ENCODE assay signal across 20 mouse cellular contexts in the genomic region with DNA sequence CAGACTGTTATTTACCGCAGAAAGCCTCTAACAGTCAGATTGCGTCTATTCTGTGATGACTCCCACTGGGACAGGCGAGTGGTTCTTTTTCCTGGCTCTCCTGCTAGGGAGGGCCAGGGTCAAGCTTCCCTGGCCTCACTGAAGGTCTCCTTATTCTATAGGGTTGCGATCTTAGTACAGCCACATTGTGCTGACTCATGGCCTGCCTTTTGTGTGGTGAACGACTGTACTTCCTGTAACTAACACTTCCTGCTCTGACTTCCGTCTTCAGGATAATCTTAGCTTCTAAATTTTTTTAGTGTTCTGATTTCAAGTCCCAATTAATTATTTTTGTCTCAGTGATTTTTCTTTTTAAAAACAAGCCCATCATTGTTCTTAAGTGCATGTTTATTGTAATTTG.
DNase-seq lines count a peak whose midpoint lies in the region; ATAC-seq and TF ChIP-seq lines count a peak whose summit lies in the region.
"Had no signal": no experiment of that assay in that cellular context is flagged by ENCODE, and none has a peak within 500 bp of the region (broad histone marks: within the 10 kb centered on the region; RNA-seq: fewer than 3 reads in every experiment).

No protein-coding gene starts in this region.

- no peak overlapping the region for H3K9ac ChIP-seq in kidney, postnatal 0 days (ENCODE audit: low read depth, low read length)
- H3K9ac ChIP-seq: forebrain, embryonic 12.5 days; hindbrain, embryonic 13.5 days; limb, embryonic 13.5 days; lung, embryonic 15.5 days; neural tube, embryonic 13.5 days had no signal

- no peak overlapping the region for H3K4me3 ChIP-seq in kidney, postnatal 0 days (replicated peaks; ENCODE audit: low read depth, low read length)
- no peak overlapping the region for H3K4me3 ChIP-seq in macrophage (ENCODE audit: inconsistent target)
- H3K4me3 ChIP-seq: forebrain, embryonic 12.5 days; hindbrain, embryonic 13.5 days; limb, embryonic 13.5 days; lung, embryonic 15.5 days; megakaryocyte, embryonic 14.5 days; neural tube, embryonic 13.5 days had no signal

- no peaks in the 10 kb centered on the region for H3K9me3 ChIP-seq in kidney, postnatal 0 days (replicated peaks; ENCODE audit: low read length)
- H3K9me3 ChIP-seq: forebrain, embryonic 12.5 days; hindbrain, embryonic 13.5 days; limb, embryonic 13.5 days; lung, embryonic 15.5 days; neural tube, embryonic 13.5 days had no signal

- no peak for TF ChIP-seq CTCF in kidney, postnatal 0 days (IDR thresholded peaks at IDR 0.05; ENCODE audit: low read depth)

- H3K4me1 ChIP-seq in kidney, postnatal 0 days (replicated peaks; ENCODE audit: insufficient read depth, low read length) = no peaks in the 10 kb centered on the region
- H3K4me1 ChIP-seq: forebrain, embryonic 12.5 days; hindbrain, embryonic 13.5 days; limb, embryonic 13.5 days; lung, embryonic 15.5 days; neural tube, embryonic 13.5 days had no signal

- ATAC-seq in kidney, postnatal 0 days (replicated peaks; ENCODE audit: low FRiP score, low read depth) = no peak
- ATAC-seq in cerebellum, adult (ENCODE audit: insufficient number of reproducible peaks, low FRiP score, low TSS enrichment) = no peak
- ATAC-seq: intestine, postnatal 0 days had no signal

- DNase-seq in kidney, postnatal 0 days (ENCODE audit: low spot score) = peak; percentile 4
- no peak for DNase-seq in kidney, adult 9 months
- peak; percentile 86 for DNase-seq in 416B (ENCODE audit: low read depth)
- peak; percentile 18 for DNase-seq in ZHBTc4 (ENCODE audit: low read depth, low spot score)
- no peak for DNase-seq in adipocyte (ENCODE audit: low spot score)
- DNase-seq in urinary bladder, postnatal 4 days (ENCODE audit: low spot score in 2 of 2) = no peak
- DNase-seq: adrenal gland, postnatal 14 days; cerebellum, adult 9-10 months; embryo, embryonic 11 days; gastrocnemius, postnatal 14 days; kidney, postnatal 14 days had no signal

- H3K4me2 ChIP-seq in kidney, postnatal 0 days (ENCODE audit: low read length) = no peak overlapping the region
- H3K4me2 ChIP-seq: forebrain, embryonic 12.5 days; hindbrain, embryonic 13.5 days; limb, embryonic 13.5 days; lung, embryonic 15.5 days; neural tube, embryonic 13.5 days had no signal

- H3K36me3 ChIP-seq in kidney, postnatal 0 days (ENCODE audit: insufficient read depth, low read length) = no peaks in the 10 kb centered on the region
- H3K36me3 ChIP-seq in macrophage (ENCODE audit: inconsistent target) = no peaks in the 10 kb centered on the region
- H3K36me3 ChIP-seq: forebrain, embryonic 12.5 days; hindbrain, embryonic 13.5 days; limb, embryonic 13.5 days; lung, embryonic 15.5 days; neural tube, embryonic 13.5 days had no signal

- no peaks in the 10 kb centered on the region for H3K27me3 ChIP-seq in kidney, postnatal 0 days (ENCODE audit: insufficient read depth, low read length)
- H3K27me3 ChIP-seq: forebrain, embryonic 12.5 days; hindbrain, embryonic 13.5 days; limb, embryonic 13.5 days; lung, embryonic 15.5 days; megakaryocyte, embryonic 14.5 days; neural tube, embryonic 13.5 days had no signal

- no peak overlapping the region for H3K27ac ChIP-seq in kidney, postnatal 0 days
- peak overlapping the region; percentile 27; the same call in 1 of the 2 replicates for H3K27ac ChIP-seq in macrophage
- H3K27ac ChIP-seq: forebrain, embryonic 12.5 days; hindbrain, embryonic 13.5 days; limb, embryonic 13.5 days; lung, embryonic 15.5 days; neural tube, embryonic 13.5 days had no signal

- WGBS in kidney, postnatal 0 days = 62% methylated on average over 6 of the region's 6 CpGs
- 51% methylated on average over 6 of the region's 6 CpGs for WGBS in macrophage (ENCODE audit: missing documents)

- no peaks in the 10 kb centered on the region for H3K79me2 ChIP-seq in macrophage (ENCODE audit: inconsistent target)

Comparison
In these comparisons a context has a peak if more than half of its experiments do, and no peak if none do; other contexts are left out.
1. DNase-seq: peak in kidney, postnatal 0 days (single experiment), 416B (single experiment) and ZHBTc4 (single experiment); none in kidney, adult 9 months (single experiment), adipocyte (single experiment) and urinary bladder, postnatal 4 days (0 of 2).